Mouse (Mus musculus) lung, postnatal 4 days (tissue): ENCODE results near the gene Ube2d1.

Experiments
- DNase-seq, 2 experiments: peaks; one replicate each; pipeline ENCODE4 v3.0.0; 2021

Gene Ube2d1

DNA sequence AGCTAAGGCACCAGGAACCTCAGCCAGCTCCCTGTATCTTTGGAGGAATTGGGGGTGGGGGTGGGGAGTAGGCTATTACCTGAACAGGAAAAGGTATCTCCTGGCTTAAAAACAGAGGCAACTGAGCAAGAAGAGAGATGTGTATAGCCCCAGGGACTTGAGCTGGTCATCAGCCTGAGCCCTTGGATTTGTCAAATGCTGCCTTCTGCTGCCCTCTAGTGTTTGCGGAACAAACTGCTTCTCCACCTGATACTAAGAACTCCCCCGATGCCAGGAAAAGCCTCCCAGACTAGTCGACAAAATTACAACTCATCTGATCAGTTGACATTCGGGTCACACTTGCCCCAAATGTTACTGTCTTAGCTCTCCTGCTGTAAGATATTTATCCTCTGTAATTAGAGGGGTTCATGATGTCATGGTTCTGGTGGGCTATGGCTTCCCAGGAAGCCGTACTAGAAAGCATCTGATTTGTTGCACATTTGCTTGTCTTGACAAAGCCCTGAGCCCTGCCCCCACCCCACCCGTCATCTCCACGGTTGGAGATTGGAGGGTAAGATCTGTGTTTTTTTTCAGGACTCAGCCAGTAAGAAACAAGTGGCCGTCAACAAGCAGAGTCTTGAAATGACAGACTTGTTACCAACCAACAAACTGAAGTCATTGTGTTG, 66.7 kb downstream of the Ube2d1 start:
- peak; percentile 53 to 81 for DNase-seq

DNA sequence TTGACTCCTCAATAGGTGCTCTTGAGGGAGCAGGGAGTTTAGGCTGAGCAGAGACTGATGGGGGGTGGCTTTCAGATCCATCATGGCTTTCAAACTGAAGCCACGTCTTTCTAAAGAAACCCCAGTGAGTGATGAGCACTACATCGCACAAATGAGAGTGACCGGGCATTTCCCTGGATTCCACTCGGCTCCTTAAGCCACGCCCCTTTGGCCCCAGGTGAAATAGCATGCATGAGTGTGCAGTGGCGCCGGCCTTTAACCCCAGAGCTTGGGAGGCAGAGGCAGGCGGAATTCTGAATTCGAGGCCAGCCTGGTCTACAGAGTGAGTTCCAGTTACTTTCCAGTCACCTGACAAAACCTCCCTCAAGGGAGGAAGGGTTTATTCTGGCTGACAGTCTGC, 69.1 kb downstream of the Ube2d1 start:
- no peak for DNase-seq
